Comparison of ENCODE assay signal across 27 mouse cellular contexts in genomic region chr1:77518715-77519114, GRCm38 (mm10). TPM values are rescaled to one million over a fixed set of nuclear protein-coding genes. Genes with fewer than 3 reads are reported as not detected.
"Had no signal": no experiment of that assay in that cellular context is flagged by ENCODE, and none has a peak within 500 bp of the region (broad histone marks: within the 10 kb centered on the region; RNA-seq: fewer than 3 reads in every experiment).

No protein-coding gene starts in this region.

- ATAC-seq: forebrain, embryonic 13.5 days; forebrain, embryonic 14.5 days; forebrain, embryonic 15.5 days; forebrain, embryonic 16.5 days; forebrain, postnatal 0 days had no signal

- H3K4me3 ChIP-seq: embryonic facial prominence, embryonic 10.5 days; embryonic facial prominence, embryonic 12.5 days; embryonic facial prominence, embryonic 13.5 days; embryonic facial prominence, embryonic 15.5 days; erythroblast, embryonic 14.5 days; forebrain, embryonic 10.5 days; forebrain, embryonic 12.5 days; forebrain, embryonic 13.5 days; forebrain, embryonic 15.5 days; gastrocnemius, adult 2 months; heart, adult 2 months had no signal

- H3K4me2 ChIP-seq: embryonic facial prominence, embryonic 12.5 days; embryonic facial prominence, embryonic 13.5 days; embryonic facial prominence, embryonic 15.5 days; forebrain, embryonic 12.5 days; forebrain, embryonic 13.5 days; forebrain, embryonic 15.5 days had no signal

- H3K36me3 ChIP-seq: embryonic facial prominence, embryonic 10.5 days; embryonic facial prominence, embryonic 12.5 days; embryonic facial prominence, embryonic 13.5 days; embryonic facial prominence, embryonic 15.5 days; forebrain, embryonic 10.5 days; forebrain, embryonic 12.5 days; forebrain, embryonic 15.5 days had no signal

- H3K9me3 ChIP-seq: embryonic facial prominence, embryonic 10.5 days; embryonic facial prominence, embryonic 12.5 days; embryonic facial prominence, embryonic 13.5 days; embryonic facial prominence, embryonic 15.5 days; forebrain, embryonic 10.5 days; forebrain, embryonic 12.5 days; forebrain, embryonic 13.5 days; forebrain, embryonic 15.5 days had no signal

- H3K27ac ChIP-seq: embryonic facial prominence, embryonic 10.5 days; embryonic facial prominence, embryonic 12.5 days; embryonic facial prominence, embryonic 13.5 days; embryonic facial prominence, embryonic 15.5 days; forebrain, embryonic 10.5 days; forebrain, embryonic 12.5 days; forebrain, embryonic 13.5 days; forebrain, embryonic 15.5 days; gastrocnemius, adult 2 months; heart, adult 2 months had no signal

- H3K9ac ChIP-seq: embryonic facial prominence, embryonic 12.5 days; embryonic facial prominence, embryonic 13.5 days; embryonic facial prominence, embryonic 15.5 days; forebrain, embryonic 12.5 days; forebrain, embryonic 13.5 days; forebrain, embryonic 15.5 days; forebrain, postnatal 0 days had no signal

- H3K27me3 ChIP-seq: embryonic facial prominence, embryonic 12.5 days; embryonic facial prominence, embryonic 15.5 days; forebrain, embryonic 13.5 days; forebrain, embryonic 15.5 days had no signal

- DNase-seq: cerebellum, adult 8-10 months; cerebellum, adult 9-10 months; cerebellum, adult 9-11 months; cerebellum, postnatal 10 days; cerebellum, postnatal 14 days; cerebellum, postnatal 25 days; cerebellum, postnatal 36 days; embryo, embryonic 11 days; forebrain, postnatal 0 days; gastrocnemius, adult 2 months; gastrocnemius, postnatal 10 days; gastrocnemius, postnatal 14 days; gastrocnemius, postnatal 25 days; gastrocnemius, postnatal 36 days; heart, adult 18-20 months; heart, adult 2 months had no signal

RNA-seq across cellular contexts. Expression of gene Epha4, which starts 3.8 kb away (rescaled TPM):
- polyA plus RNA-seq: erythroblast, embryonic 14.5 days had no signal
